Mouse (Mus musculus): ENCODE data around the gene Ccdc47. TPM values are rescaled to one million over a fixed set of nuclear protein-coding genes. Genes with fewer than 3 reads are reported as not detected.

The Ccdc47 gene
- 3.1 and 4.1 TPM in 2 replicates for polyA plus RNA-seq (2012; ENCODE audit: low replicate concordance)

GRCm38 (mm10) chr11:106215927-106216729, at the start of gene Ccdc47:
Gene Ccdc47, minus strand, starts transcription at chr11:106216344.

GRCm38 (mm10) chr11:106255685-106256451, 39.7 kb upstream of the Ccdc47 start, which contains the start of the genes Ftsj3 and Psmc5:
Gene Ftsj3, minus strand, starts transcription at chr11:106256079.
Gene Psmc5, plus strand, starts transcription at chr11:106256154.

GRCm38 (mm10) chr11:106216730-106217490, 766 bp upstream of the Ccdc47 start, which contains the start of gene Ddx42:
Gene Ddx42, plus strand, starts transcription at chr11:106216926.

GRCm38 (mm10) chr11:106202123-106202465, 14.1 kb downstream of the Ccdc47 start, which contains the start of gene Strada:
Gene Strada, minus strand, starts transcription at chr11:106202168.

GRCm38 (mm10) chr11:106160841-106161721, 55.1 kb downstream of the Ccdc47 start, which contains the start of the genes Gm10840 and Limd2:
Gene Gm10840, plus strand, starts transcription at chr11:106160850.
Gene Limd2, minus strand, starts transcription at chr11:106160860.

Other genes starting within 250 kb of the Ccdc47 start
- 23.8 and 92.3 TPM in 2 replicates for gene Ace, start 248.4 kb downstream of the Ccdc47 start, polyA plus RNA-seq (2012; ENCODE audit: low replicate concordance)
- gene Ace3, start 221.7 kb downstream of the Ccdc47 start, polyA plus RNA-seq (2012; ENCODE audit: low replicate concordance), result not detected in 2 replicates
- gene Kcnh6, start 208.2 kb downstream of the Ccdc47 start, polyA plus RNA-seq (2012; ENCODE audit: low replicate concordance), result 0.04 TPM in 1 of 2 replicates, not detected in the other
- 27.4 and 36.0 TPM in 2 replicates for gene Dcaf7, start 179.5 kb downstream of the Ccdc47 start, polyA plus RNA-seq (2012; ENCODE audit: low replicate concordance)
- 10.2 and 13.7 TPM in 2 replicates for gene Taco1, start 150.3 kb downstream of the Ccdc47 start, polyA plus RNA-seq (2012; ENCODE audit: low replicate concordance)
- gene Map3k3, start 131.7 kb downstream of the Ccdc47 start, polyA plus RNA-seq (2012; ENCODE audit: low replicate concordance), result 16.0 and 30.6 TPM in 2 replicates
- gene Gm10840, start 55.5 kb downstream of the Ccdc47 start, polyA plus RNA-seq (2012; ENCODE audit: low replicate concordance), result not detected in 2 replicates
- gene Limd2, start 55.5 kb downstream of the Ccdc47 start, polyA plus RNA-seq (2012; ENCODE audit: low replicate concordance), result 806 and 995 TPM in 2 replicates
- gene Strada, start 14.2 kb downstream of the Ccdc47 start, polyA plus RNA-seq (2012; ENCODE audit: low replicate concordance), result 75.0 and 75.7 TPM in 2 replicates
- 19.5 and 27.8 TPM in 2 replicates for gene Ddx42, start 582 bp upstream of the Ccdc47 start, polyA plus RNA-seq (2012; ENCODE audit: low replicate concordance)
- 2.7 and 11.3 TPM in 2 replicates for gene Ftsj3, start 39.7 kb upstream of the Ccdc47 start, polyA plus RNA-seq (2012; ENCODE audit: low replicate concordance)
- 8.6 and 32.2 TPM in 2 replicates for gene Psmc5, start 39.8 kb upstream of the Ccdc47 start, polyA plus RNA-seq (2012; ENCODE audit: low replicate concordance)
- 85.2 and 128 TPM in 2 replicates for gene Smarcd2, start 56.6 kb upstream of the Ccdc47 start, polyA plus RNA-seq (2012; ENCODE audit: low replicate concordance)
- gene Tcam1, start 60.3 kb upstream of the Ccdc47 start, polyA plus RNA-seq (2012; ENCODE audit: low replicate concordance), result 0.03 and 0.15 TPM in 2 replicates
- gene Gh, start 85.5 kb upstream of the Ccdc47 start, polyA plus RNA-seq (2012; ENCODE audit: low replicate concordance), result 0.91 TPM in 1 of 2 replicates, not detected in the other
- gene Cd79b, start 98.4 kb upstream of the Ccdc47 start, polyA plus RNA-seq (2012; ENCODE audit: low replicate concordance), result 300 and 616 TPM in 2 replicates
- 1.7 and 4.3 TPM in 2 replicates for gene Scn4a, start 136.9 kb upstream of the Ccdc47 start, polyA plus RNA-seq (2012; ENCODE audit: low replicate concordance)
- 0.76 and 1.2 TPM in 2 replicates for gene Prr29, start 149.1 kb upstream of the Ccdc47 start, polyA plus RNA-seq (2012; ENCODE audit: low replicate concordance)
- 47.3 and 66.7 TPM in 2 replicates for gene Icam2, start 171.7 kb upstream of the Ccdc47 start, polyA plus RNA-seq (2012; ENCODE audit: low replicate concordance)

Measured in hematopoietic multipotent progenitor cell, adult 10-12 weeks (in vitro differentiated cells).